Mouse (Mus musculus): ENCODE measurements around the gene Lpar1.

The Lpar1 gene

DNA sequence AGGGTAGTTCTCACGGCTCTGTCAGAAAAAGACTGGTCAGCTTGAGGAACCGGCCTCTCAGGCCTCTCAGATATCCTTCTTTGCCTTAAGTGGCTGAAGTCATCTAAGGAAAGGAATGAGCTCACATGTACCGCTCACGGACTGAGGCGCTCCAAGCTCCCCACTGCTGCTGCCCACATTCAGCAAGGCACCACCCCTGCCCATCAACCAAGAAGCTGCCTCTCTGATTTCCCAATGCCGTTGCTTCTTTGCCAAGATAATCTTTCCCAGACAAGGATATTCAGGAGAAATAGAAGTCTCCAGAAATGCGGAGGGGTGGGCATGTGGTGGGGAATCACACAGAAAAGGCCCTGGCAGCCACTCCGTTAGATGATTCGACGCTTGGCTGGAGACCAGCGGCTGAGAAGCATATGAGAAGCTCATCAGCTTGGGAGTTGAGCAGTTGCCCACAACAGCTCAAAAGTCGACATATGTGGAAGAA lies 152.8 kb downstream of the Lpar1 start:
- in situ Hi-C loops (cut with MboI; ENCODE audit: unreplicated experiment in 2 of 2), result loop anchor here in 1 of 2 experiments (25.0 kb wide), 1 partner anchor 586 kb away; the partner anchor contains the start of genes Dnajc25 and Ptgr1
